Mouse (Mus musculus) stomach, postnatal 0 days (tissue): ENCODE measurements around the gene Crk. TPM values are rescaled to one million over a fixed set of nuclear protein-coding genes. Genes with fewer than 3 reads are reported as not detected.

Experiments used
- ATAC-seq: fragments of 200-750 bp; cut with Nextera tagmentation; 2 replicates; pipeline ENCODE4 v1.8.0; 2017; ENCODE audit not compliant: low FRiP score, low TSS enrichment
- DNase-seq: peaks from one replicate; pipeline ENCODE4 v3.0.0-alpha.2; 2016; ENCODE audit warnings: low spot score
- H3K27ac ChIP-seq: fragments of 300-500 bp; sonication (generic); replicated peaks from 2 replicates; pipeline ENCODE4 v1.5.1; 2014; ENCODE audit warnings: mild to moderate bottlenecking, control low read depth
- H3K27me3 ChIP-seq: fragments of 300-500 bp; sonication (generic); 2 replicates; pipeline ENCODE4 v1.6.1; 2014; ENCODE audit warnings: low read length; ENCODE audit not compliant: control insufficient read depth, insufficient read depth
- H3K36me3 ChIP-seq: fragments of 300-500 bp; sonication (generic); 2 replicates; pipeline ENCODE4 v1.6.1; 2014; ENCODE audit warnings: low read length, mixed read lengths; ENCODE audit not compliant: control insufficient read depth, insufficient read depth
- H3K4me1 ChIP-seq: fragments of 300-500 bp; sonication (generic); replicated peaks from 2 replicates; pipeline ENCODE4 v1.6.1; 2014; ENCODE audit warnings: antibody characterized with exemption; ENCODE audit not compliant: control insufficient read depth, insufficient read depth
- H3K4me2 ChIP-seq: fragments of 300-500 bp; sonication (generic); replicated peaks from 2 replicates; pipeline ENCODE4 v1.6.1; 2014; ENCODE audit warnings: low read depth, mild to moderate bottlenecking, control low read depth, moderate library complexity
- H3K4me3 ChIP-seq: fragments of 300-500 bp; sonication (generic); 2 replicates; pipeline ENCODE4 v1.5.1; 2014; ENCODE audit warnings: low read depth, low read length, control low read depth
- H3K9ac ChIP-seq: fragments of 300-500 bp; sonication (generic); 2 replicates; pipeline ENCODE4 v1.6.1; 2014; ENCODE audit warnings: mild to moderate bottlenecking, low read length, control low read depth, mixed read lengths
- H3K9me3 ChIP-seq: fragments of 300-500 bp; sonication (generic); 2 replicates; pipeline ENCODE4 v1.6.1; 2016; ENCODE audit warnings: low read length; ENCODE audit not compliant: control insufficient read depth
- CTCF ChIP-seq: IDR thresholded peaks from 2 replicates; pipeline ENCODE4 v1.5.1; 2016; ENCODE audit warnings: antibody characterized with exemption, low read depth, mild to moderate bottlenecking, moderate library complexity
- EP300 ChIP-seq: optimal IDR thresholded peaks from 2 replicates; pipeline ENCODE3; 2016; ENCODE audit warnings: antibody characterized with exemption
- WGBS: fragments of 180-500 bp; shearing (Covaris S2); extraction: QIAGEN DNeasy Blood & Tissue Kit; methylation state at CpG from one replicate; pipeline ENCODE4 v1.1.7; 2014; 5-methylcytosine and 5-hydroxymethylcytosine counted together
- polyA plus RNA-seq: library from polyadenylated mRNA; unstranded; fragments of >200 nt; fragmentation: Nextera tagmentation; extraction: Ambion mirVana; gene quantifications from 2 replicates; pipeline ENCODE4 v1.2.1, GENCODE M21; 2015

Crk gene
- 63.5 and 68.8 TPM in 2 replicates for polyA plus RNA-seq

GRCm38 (mm10) chr11:75678747-75679438 lies at the start of gene Crk:
TSS of gene Crk (plus strand) at chr11:75679259.
- WGBS = under 1% methylated on average over 53 of the region's 55 CpGs
- H3K4me3 ChIP-seq = peak within 1 kb of the TSS; percentile 98
- H3K36me3 ChIP-seq = no peaks in the 10 kb centered on the region
- H3K4me1 ChIP-seq = no peaks in the 10 kb centered on the region
- H3K27ac ChIP-seq = peak within 1 kb of the TSS; percentile 98
- ATAC-seq (peak; percentile 96), DNase-seq (peak; percentile 99)
- no peak for TF ChIP-seq EP300
- TF ChIP-seq CTCF = no peak
- peak within 1 kb of the TSS; percentile 64 for H3K4me2 ChIP-seq
- no peaks in the 10 kb centered on the region for H3K27me3 ChIP-seq
- no peaks in the 10 kb centered on the region for H3K9me3 ChIP-seq
- peak within 1 kb of the TSS; percentile 96 for H3K9ac ChIP-seq

GRCm38 (mm10) chr11:75630098-75630497 lies 49.0 kb upstream of the Crk start:
- Histone ChIP-seq H3K27me3 (no peaks in the 10 kb centered on the region), H3K4me2 (peak overlapping the region; percentile 48), H3K9ac (peak overlapping the region; percentile 28), H3K4me1 (0 out of 2 replicates have a peak, but pooled peaks cover 5% of the 10 kb centered on the region), H3K9me3 (no peaks in the 10 kb centered on the region), H3K36me3 (peaks cover 17% of the 10 kb centered on the region; the same call in 1 of the 2 replicates), H3K4me3 (peak overlapping the region; percentile 66), H3K27ac (peak overlapping the region; percentile 45; the same call in 1 of the 2 replicates)
- TF ChIP-seq EP300 (no peak), CTCF (no peak)
- DNase-seq (no peak), ATAC-seq (no peak)
- 5% methylated on average over 5 of the region's 5 CpGs for WGBS

GRCm38 (mm10) chr11:75630645-75631229 lies 48.3 kb upstream of the Crk start, which contains the start of gene Inpp5k:
TSS of gene Inpp5k (plus strand) at chr11:75630988.
- Histone ChIP-seq H3K4me3 (peak within 1 kb of the TSS; percentile 66), H3K9me3 (no peaks in the 10 kb centered on the region), H3K9ac (peak within 1 kb of the TSS; percentile 70), H3K4me2 (peak within 1 kb of the TSS; percentile 53), H3K27ac (peak within 1 kb of the TSS; percentile 81), H3K4me1 (0 out of 2 replicates have a peak, but pooled peaks cover 5% of the 10 kb centered on the region), H3K27me3 (no peaks in the 10 kb centered on the region), H3K36me3 (peaks cover 15% of the 10 kb centered on the region; the same call in 1 of the 2 replicates)
- WGBS = under 1% methylated on average over 44 of the region's 53 CpGs
- TF ChIP-seq CTCF (peak; percentile 13; the same call in 1 of the 2 replicates), EP300 (no peak)
- DNase-seq (peak; percentile 98), ATAC-seq (peak; percentile 99)

- Histone ChIP-seq H3K4me3 (peak overlapping the region; percentile 66), H3K36me3 (peaks cover 10% of the 10 kb centered on the region; the same call in 1 of the 2 replicates), H3K9me3 (no peaks in the 10 kb centered on the region), H3K4me1 (0 out of 2 replicates have a peak, but pooled peaks cover 5% of the 10 kb centered on the region), H3K4me2 (peak overlapping the region; percentile 53), H3K27me3 (no peaks in the 10 kb centered on the region), H3K9ac (peak overlapping the region; percentile 70), H3K27ac (peak overlapping the region; percentile 0; the same call in 1 of the 2 replicates)
- WGBS = 5% methylated on average over 13 of the region's 13 CpGs
- ATAC-seq = no peak
- TF ChIP-seq EP300 = no peak
- peak; percentile 71 for TF ChIP-seq CTCF
- no peak for DNase-seq
Measured at GRCm38 (mm10) chr11:75631561-75632225, 47.4 kb upstream of the Crk start.

- TF ChIP-seq CTCF = no peak
- TF ChIP-seq EP300 = no peak
- Histone ChIP-seq H3K4me1 (0 out of 2 replicates have a peak, but pooled peaks cover 5% of the 10 kb centered on the region), H3K4me3 (no peak overlapping the region), H3K27ac (no peak overlapping the region), H3K27me3 (no peaks in the 10 kb centered on the region), H3K4me2 (no peak overlapping the region), H3K36me3 (peaks cover 8% of the 10 kb centered on the region; the same call in 1 of the 2 replicates), H3K9ac (no peak overlapping the region), H3K9me3 (no peaks in the 10 kb centered on the region)
- DNase-seq (no peak), ATAC-seq (no peak)
- 93% methylated on average over 5 of the region's 5 CpGs for WGBS
Measured at GRCm38 (mm10) chr11:75632921-75633320, 46.1 kb upstream of the Crk start.
